Mouse (Mus musculus): ENCODE data around the gene Smoc2.

- no peak for TF ChIP-seq EP300 (IDR thresholded peaks at IDR 0.05; ENCODE audit: low read depth in 1 of 2, low read length in 2 of 2)
- no peak for TF ChIP-seq MEF2A (IDR thresholded peaks at IDR 0.05; ENCODE audit: extremely low read depth, insufficient replicate concordance, low read depth, low read length, poor library complexity, severe bottlenecking)
These were observed 28.9 kb upstream of the Smoc2 start for GRCm38 (mm10) chr17:14250401-14250800.

Data from MEL (cell line).